Mouse (Mus musculus) midbrain, embryonic 15.5 days (tissue): ENCODE measurements around the gene Man2b1. TPM values are rescaled to one million over a fixed set of nuclear protein-coding genes. Genes with fewer than 3 reads are reported as not detected.
"Not testable (repeated sequence)": the region's sequence is repeated elsewhere in the genome, so short reads cannot be mapped to it uniquely, and the experiment has no call there.

Source experiments
- ATAC-seq: fragments of 200-750 bp; cut with Nextera tagmentation; replicated peaks from 2 replicates; pipeline ENCODE4 v1.8.0; 2017; ENCODE audit warnings: moderate TSS enrichment
- H3K27ac ChIP-seq: fragments of 300-500 bp; sonication (generic); 2 replicates; pipeline ENCODE4 v1.5.1; 2015; ENCODE audit warnings: mild to moderate bottlenecking, inconsistent platforms
- H3K27me3 ChIP-seq: fragments of 300-500 bp; sonication (generic); replicated peaks from 2 replicates; pipeline ENCODE4 v1.6.1; 2015; ENCODE audit warnings: inconsistent platforms
- H3K36me3 ChIP-seq: fragments of 300-500 bp; sonication (generic); replicated peaks from 2 replicates; pipeline ENCODE4 v1.6.1; 2015; ENCODE audit warnings: inconsistent platforms
- H3K4me1 ChIP-seq: fragments of 300-500 bp; sonication (generic); 2 replicates; pipeline ENCODE4 v1.6.1; 2015; ENCODE audit warnings: inconsistent platforms
- H3K4me2 ChIP-seq: fragments of 300-500 bp; sonication (generic); 2 replicates; pipeline ENCODE4 v1.6.1; 2015; ENCODE audit warnings: inconsistent platforms, mild to moderate bottlenecking, moderate library complexity
- H3K4me3 ChIP-seq: fragments of 300-500 bp; sonication (generic); 2 replicates; pipeline ENCODE4 v1.5.1; 2015; ENCODE audit warnings: mild to moderate bottlenecking, inconsistent platforms
- H3K9ac ChIP-seq: fragments of 300-500 bp; sonication (generic); 2 replicates; pipeline ENCODE4 v1.6.1; 2015; ENCODE audit warnings: mild to moderate bottlenecking, inconsistent platforms
- H3K9me3 ChIP-seq: fragments of 300-500 bp; sonication (generic); 2 replicates; pipeline ENCODE4 v1.6.1; 2016; ENCODE audit warnings: inconsistent platforms
- WGBS: fragments of 180-500 bp; shearing (Covaris S2); methylation state at CpG from one replicate; pipeline ENCODE4 v1.1.7; 2015; ENCODE audit warnings: mixed read lengths; 5-methylcytosine and 5-hydroxymethylcytosine counted together
- polyA plus RNA-seq: library from polyadenylated mRNA; unstranded; fragments of >200 nt; fragmentation: Nextera tagmentation; extraction: Ambion mirVana; gene quantifications from 2 replicates; pipeline ENCODE4 v1.2.1, GENCODE M21; 2015

Gene Man2b1
- polyA plus RNA-seq, 1 experiment from 2014 or later, result 20.0 TPM

GRCm38 (mm10) chr8:85076993-85077392 is 6.1 kb upstream of the Man2b1 start:
- WGBS, result 0% methylated on average over 2 of the region's 2 CpGs
- no peaks in the 10 kb centered on the region for H3K9me3 ChIP-seq
- no peak for ATAC-seq
- H3K27me3 ChIP-seq, result no peaks in the 10 kb centered on the region
- no peak overlapping the region for H3K9ac ChIP-seq
- H3K27ac ChIP-seq, result no peak overlapping the region
- H3K4me2 ChIP-seq, result no peak overlapping the region
- peaks cover 19% of the 10 kb centered on the region for H3K36me3 ChIP-seq
- peaks cover 32% of the 10 kb centered on the region for H3K4me1 ChIP-seq
- no peak overlapping the region for H3K4me3 ChIP-seq

- Histone ChIP-seq H3K27me3 (no peaks in the 10 kb centered on the region), H3K4me1 (peaks cover 37% of the 10 kb centered on the region), H3K36me3 (peaks cover 5% of the 10 kb centered on the region; the same call in 1 of the 2 replicates), H3K27ac (peak overlapping the region; percentile 83), H3K9me3 (no peaks in the 10 kb centered on the region), H3K9ac (peak overlapping the region; percentile 88), H3K4me3 (peak overlapping the region; percentile 88), H3K4me2 (peak overlapping the region; percentile 98)
- ATAC-seq, result no peak
- WGBS, result under 1% methylated on average over 25 of the region's 25 CpGs
Measured at GRCm38 (mm10) chr8:85080214-85080531, 2.9 kb upstream of the Man2b1 start.

- H3K36me3 ChIP-seq, result peaks cover 2% of the 10 kb centered on the region; the same call in 1 of the 2 replicates
- peaks cover 37% of the 10 kb centered on the region for H3K4me1 ChIP-seq
- peak within 1 kb of the TSS; percentile 88 for H3K4me3 ChIP-seq
- no peaks in the 10 kb centered on the region for H3K9me3 ChIP-seq
- H3K27ac ChIP-seq, result peak within 1 kb of the TSS; percentile 83
- no peaks in the 10 kb centered on the region for H3K27me3 ChIP-seq
- WGBS, result under 1% methylated on average over 30 of the region's 30 CpGs
- H3K4me2 ChIP-seq, result peak within 1 kb of the TSS; percentile 98
- peak; percentile 19 for ATAC-seq
- H3K9ac ChIP-seq, result peak within 1 kb of the TSS; percentile 88
Measured at GRCm38 (mm10) chr8:85080532-85081215, 2.4 kb upstream of the Man2b1 start, which contains the start of gene Wdr83os. Gene Wdr83os, plus strand, starts transcription at chr8:85080740.

- Histone ChIP-seq H3K9me3 (no peaks in the 10 kb centered on the region), H3K27ac (peak within 1 kb of the TSS; percentile 83), H3K36me3 (peaks cover under 1% of the 10 kb centered on the region; the same call in 1 of the 2 replicates), H3K4me3 (peak within 1 kb of the TSS; percentile 88), H3K9ac (peak within 1 kb of the TSS; percentile 88), H3K4me1 (peaks cover 37% of the 10 kb centered on the region), H3K4me2 (peak within 1 kb of the TSS; percentile 98), H3K27me3 (no peaks in the 10 kb centered on the region)
- peak; percentile 34 for ATAC-seq
- WGBS, result 1% methylated on average over 9 of the region's 9 CpGs
Measured at GRCm38 (mm10) chr8:85081216-85081555, 1.9 kb upstream of the Man2b1 start, which contains the start of gene Wdr83. Gene Wdr83, minus strand, starts transcription at chr8:85081306.

- H3K4me3 ChIP-seq, ATAC-seq, H3K9ac ChIP-seq, H3K27ac ChIP-seq, H3K9me3 ChIP-seq, H3K27me3 ChIP-seq, H3K36me3 ChIP-seq: not testable (repeated sequence)
- peaks cover 37% of the 10 kb centered on the region for H3K4me1 ChIP-seq
- peak overlapping the region; percentile 98; the same call in 1 of the 2 replicates for H3K4me2 ChIP-seq
- WGBS, result 89% methylated on average over 4 of the region's 4 CpGs
Measured at GRCm38 (mm10) chr8:85082169-85082568, 901 bp upstream of the Man2b1 start.

- Histone ChIP-seq H3K4me1 (peaks cover 33% of the 10 kb centered on the region), H3K4me3 (no peak overlapping the region), H3K9ac (no peak overlapping the region), H3K36me3 (peaks cover 7% of the 10 kb centered on the region; the same call in 1 of the 2 replicates), H3K27me3 (no peaks in the 10 kb centered on the region), H3K27ac (no peak overlapping the region), H3K4me2 (no peak overlapping the region), H3K9me3 (no peaks in the 10 kb centered on the region)
- WGBS, result 92% methylated on average over 8 of the region's 8 CpGs
- no peak for ATAC-seq
Measured at GRCm38 (mm10) chr8:85084633-85085032, 1.6 kb downstream of the Man2b1 start.

- H3K27ac ChIP-seq, result no peak overlapping the region
- 84% methylated on average over 3 of the region's 3 CpGs for WGBS
- no peak overlapping the region for H3K4me2 ChIP-seq
- ATAC-seq, result no peak
- peaks cover 7% of the 10 kb centered on the region; the same call in 1 of the 2 replicates for H3K36me3 ChIP-seq
- H3K4me3 ChIP-seq, result no peak overlapping the region
- H3K9me3 ChIP-seq, result no peaks in the 10 kb centered on the region
- H3K27me3 ChIP-seq, result no peaks in the 10 kb centered on the region
- H3K4me1 ChIP-seq, result peaks cover 26% of the 10 kb centered on the region
- H3K9ac ChIP-seq, result no peak overlapping the region
Measured at GRCm38 (mm10) chr8:85086238-85086637, 3.2 kb downstream of the Man2b1 start.

GRCm38 (mm10) chr8:85088771-85089170 is 5.7 kb downstream of the Man2b1 start:
- no peaks in the 10 kb centered on the region for H3K9me3 ChIP-seq
- H3K4me2 ChIP-seq, result no peak overlapping the region
- H3K36me3 ChIP-seq, result peaks cover 7% of the 10 kb centered on the region; the same call in 1 of the 2 replicates
- H3K9ac ChIP-seq, result no peak overlapping the region
- WGBS, result 86% methylated on average over 2 of the region's 2 CpGs
- ATAC-seq, result no peak
- no peak overlapping the region for H3K4me3 ChIP-seq
- H3K27me3 ChIP-seq, result no peaks in the 10 kb centered on the region
- H3K4me1 ChIP-seq, result peaks cover 6% of the 10 kb centered on the region
- no peak overlapping the region for H3K27ac ChIP-seq

- 92% methylated on average over 11 of the region's 11 CpGs for WGBS
- Histone ChIP-seq H3K9me3 (no peaks in the 10 kb centered on the region), H3K36me3 (peaks cover 8% of the 10 kb centered on the region; the same call in 1 of the 2 replicates), H3K4me3 (no peak overlapping the region), H3K4me1 (no peaks in the 10 kb centered on the region), H3K27ac (no peak overlapping the region), H3K4me2 (no peak overlapping the region), H3K27me3 (no peaks in the 10 kb centered on the region), H3K9ac (no peak overlapping the region)
- no peak for ATAC-seq
Measured at GRCm38 (mm10) chr8:85090856-85091255, 7.8 kb downstream of the Man2b1 start.

- Histone ChIP-seq H3K27me3 (no peaks in the 10 kb centered on the region), H3K36me3 (peaks cover 13% of the 10 kb centered on the region; the same call in 1 of the 2 replicates), H3K9ac (no peak overlapping the region), H3K27ac (no peak overlapping the region), H3K4me3 (no peak overlapping the region), H3K4me2 (no peak overlapping the region), H3K4me1 (no peaks in the 10 kb centered on the region), H3K9me3 (no peaks in the 10 kb centered on the region)
- 34% methylated on average over 21 of the region's 21 CpGs for WGBS
- no peak for ATAC-seq
Measured at GRCm38 (mm10) chr8:85091526-85092090, 8.5 kb downstream of the Man2b1 start.

GRCm38 (mm10) chr8:85095051-85095450 is 12.0 kb downstream of the Man2b1 start:
- Histone ChIP-seq H3K4me3 (no peak overlapping the region), H3K27me3 (no peaks in the 10 kb centered on the region), H3K4me1 (no peaks in the 10 kb centered on the region), H3K9me3 (no peaks in the 10 kb centered on the region), H3K27ac (no peak overlapping the region), H3K36me3 (peaks cover 23% of the 10 kb centered on the region; the same call in 1 of the 2 replicates), H3K9ac (no peak overlapping the region), H3K4me2 (no peak overlapping the region)
- no peak for ATAC-seq
- 91% methylated on average over 13 of the region's 13 CpGs for WGBS

GRCm38 (mm10) chr8:85095566-85095965 is 12.5 kb downstream of the Man2b1 start:
- Histone ChIP-seq H3K9me3 (no peaks in the 10 kb centered on the region), H3K4me1 (no peaks in the 10 kb centered on the region), H3K27me3 (no peaks in the 10 kb centered on the region), H3K4me2 (no peak overlapping the region), H3K36me3 (peaks cover 23% of the 10 kb centered on the region; the same call in 1 of the 2 replicates), H3K9ac (no peak overlapping the region), H3K4me3 (no peak overlapping the region), H3K27ac (no peak overlapping the region)
- no peak for ATAC-seq
- WGBS, result 93% methylated on average over 7 of the region's 7 CpGs
